Mouse (Mus musculus): Measurements from ENCODE around the gene Fbp2.
A peak's percentile ranks its signal among the peaks of the same experiment; 100 is the strongest.

Fbp2 gene

DNA sequence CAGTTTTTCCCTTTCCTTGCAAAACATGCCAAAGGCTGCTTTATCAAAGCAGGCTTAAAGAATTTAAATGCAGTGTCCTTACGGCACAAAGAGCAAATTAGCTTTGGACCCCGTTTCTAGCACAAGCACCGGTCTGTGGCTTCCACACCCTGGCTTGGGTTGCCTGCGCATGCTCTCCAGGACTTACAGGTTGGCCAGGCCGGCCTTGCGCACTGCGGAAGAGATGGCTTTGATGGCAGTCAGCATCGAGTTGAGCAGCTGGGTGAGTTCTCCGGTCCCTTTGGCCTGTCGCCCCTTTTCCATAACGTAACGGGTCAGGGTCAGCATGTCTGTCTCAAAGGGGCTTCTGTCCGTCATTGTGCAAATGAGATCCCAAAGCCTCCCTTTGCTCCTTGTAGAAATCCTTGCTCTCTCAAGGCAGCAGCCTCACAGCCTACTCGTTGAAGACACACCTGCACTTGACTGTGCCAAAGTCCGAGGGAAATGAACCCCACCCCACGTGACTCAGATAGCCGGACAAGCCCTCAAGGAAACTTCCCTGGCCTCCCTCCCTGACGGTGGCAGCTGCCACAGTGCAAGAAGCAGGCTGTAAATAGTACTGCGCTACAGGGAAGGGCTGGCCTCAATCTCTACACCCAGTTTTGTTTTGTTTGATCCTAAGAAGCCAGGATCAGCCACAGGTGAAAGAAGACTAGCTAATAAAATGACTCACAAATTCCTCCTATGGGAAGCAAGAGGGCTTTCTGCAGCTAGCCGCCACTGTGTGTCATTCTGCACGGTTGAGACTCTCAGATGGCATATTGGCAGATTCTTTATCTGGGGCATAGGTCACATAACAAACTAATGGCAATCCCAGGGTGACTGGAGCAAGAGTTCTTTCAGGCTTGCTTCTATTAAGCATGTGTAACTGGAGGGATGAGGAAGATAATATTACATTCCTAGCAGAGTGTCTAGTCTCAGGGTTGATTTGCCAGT, at the start of gene Fbp2:
Fbp2 (minus strand) TSS at position 482 of the 975 bp plus-strand sequence.
- DNase-seq (ENCODE audit: low read depth, low spot score), result no peak

DNA sequence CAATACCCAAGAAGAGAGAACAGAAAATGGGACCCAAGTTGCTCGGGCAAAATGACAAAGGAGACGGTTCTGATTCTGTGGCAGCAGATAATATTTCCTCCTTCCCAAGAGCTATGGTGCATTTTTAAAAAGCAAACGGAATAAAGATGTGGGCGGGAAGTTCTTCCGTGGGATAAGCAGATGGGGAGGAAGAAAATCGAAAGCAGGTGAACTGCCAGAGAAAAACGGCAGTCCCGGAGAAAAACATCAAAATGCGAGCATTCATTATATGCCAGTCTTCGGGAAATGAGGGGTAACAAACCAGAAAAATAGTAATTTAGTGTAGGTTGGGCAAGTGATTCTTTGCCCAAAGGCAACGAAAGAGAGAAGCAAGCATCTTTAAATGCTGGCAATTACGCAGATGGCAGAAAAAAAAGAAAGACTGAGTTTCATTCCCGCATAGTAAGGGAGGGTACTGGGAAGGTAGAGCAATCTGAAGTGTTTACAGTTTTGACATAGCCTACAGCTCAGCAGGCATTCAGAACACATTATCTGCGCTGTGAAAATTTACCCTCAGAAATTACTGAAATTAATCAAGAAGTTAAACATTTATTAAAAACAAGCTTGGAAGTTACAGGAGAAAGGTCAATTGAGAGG, 49.4 kb upstream of the Fbp2 start:
- peak; percentile 67 for DNase-seq (ENCODE audit: low read depth, low spot score)

- DNase-seq (ENCODE audit: low read depth, low spot score), result no peak
Observed at GRCm38 (mm10) chr13:62901139-62901538, 42.9 kb upstream of the Fbp2 start.

GRCm38 (mm10) chr13:62897927-62898646, 39.9 kb upstream of the Fbp2 start:
- DNase-seq (ENCODE audit: low read depth, low spot score), result peak; percentile 56

GRCm38 (mm10) chr13:62893044-62893842, 35.0 kb upstream of the Fbp2 start:
- no peak for DNase-seq (ENCODE audit: low read depth, low spot score)

DNA sequence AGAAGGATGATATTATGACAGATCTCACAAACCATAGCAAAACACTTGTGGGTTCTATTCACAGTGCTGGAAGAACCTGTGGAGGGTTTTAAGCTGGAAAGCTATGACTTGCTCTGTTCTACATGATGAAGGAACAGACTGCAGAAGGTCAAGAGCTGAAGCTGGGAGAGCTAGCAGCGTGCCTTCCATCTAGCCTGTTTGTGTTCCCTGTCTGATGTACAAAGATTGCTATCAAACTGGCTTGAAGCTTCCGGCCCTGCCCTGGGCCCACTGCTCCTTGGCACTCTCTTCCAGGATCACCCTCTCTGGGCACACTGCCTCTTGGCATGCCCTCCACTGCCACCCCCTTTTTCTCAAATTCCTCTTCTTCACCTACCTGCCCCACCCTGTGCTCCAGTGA, 31.1 kb upstream of the Fbp2 start:
- no peak for DNase-seq (ENCODE audit: low read depth, low spot score)

DNA sequence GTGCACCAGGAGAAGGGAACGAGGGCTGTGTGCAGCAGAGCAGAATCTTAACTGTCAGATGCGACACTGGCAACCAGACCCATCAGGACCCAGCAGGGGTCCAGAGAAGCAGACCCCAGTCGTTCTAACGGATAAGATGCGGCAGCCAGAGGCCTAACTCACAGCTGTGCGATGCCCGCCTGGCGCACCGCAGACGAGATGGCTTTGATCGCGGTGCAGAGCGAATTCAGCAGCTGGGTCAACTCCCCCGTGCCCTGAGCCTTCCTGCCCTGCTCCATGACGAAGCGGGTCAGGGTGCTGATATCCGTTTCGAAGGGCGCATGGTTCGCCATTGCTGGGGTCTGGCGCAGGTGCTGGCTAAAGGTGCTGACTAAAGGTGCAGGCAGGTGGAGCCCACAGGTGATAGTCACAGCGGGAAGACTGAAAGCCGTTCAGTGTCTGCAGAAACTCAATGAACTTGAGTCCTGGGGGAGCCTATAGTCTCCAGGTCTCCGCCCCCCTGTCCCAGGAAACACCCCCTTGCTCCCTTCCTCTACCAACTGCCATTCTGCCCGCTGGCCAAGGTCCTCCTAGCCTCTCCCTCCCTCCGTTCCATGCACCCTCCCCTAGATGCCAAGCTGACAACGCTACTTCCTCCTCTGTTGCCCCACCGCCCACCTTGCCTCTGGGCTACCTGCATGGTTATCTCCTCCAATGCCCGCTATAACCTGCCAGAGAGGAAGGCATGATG, 29.7 kb upstream of the Fbp2 start, which contains the start of gene Fbp1:
Fbp1 (minus strand) TSS at position 571 of the 730 bp plus-strand sequence.
- DNase-seq (ENCODE audit: low read depth, low spot score), result no peak

- DNase-seq (ENCODE audit: low read depth, low spot score), result no peak
Observed at GRCm38 (mm10) chr13:62884536-62884935, 26.3 kb upstream of the Fbp2 start.

DNA sequence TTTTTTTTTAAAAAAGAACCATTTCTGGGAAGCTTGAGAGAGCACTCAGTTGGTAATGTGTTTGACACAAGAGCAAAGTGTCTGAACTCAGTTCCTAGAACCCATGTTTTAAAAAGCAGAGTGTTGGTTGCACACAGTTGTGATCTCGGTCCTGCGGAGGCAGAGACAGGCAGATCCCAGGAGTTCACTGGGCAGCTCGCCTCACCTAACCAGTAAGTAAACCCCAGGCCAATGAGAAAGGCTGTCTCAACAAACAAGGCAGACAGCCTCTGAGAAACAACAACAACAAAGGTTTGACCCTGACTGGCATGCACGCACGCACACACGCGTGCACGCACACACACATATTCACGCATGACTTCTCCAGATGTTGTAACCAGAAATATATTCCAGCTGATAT, 25.7 kb upstream of the Fbp2 start:
- DNase-seq (ENCODE audit: low read depth, low spot score), result no peak

GRCm38 (mm10) chr13:62883436-62883835, 25.2 kb upstream of the Fbp2 start:
- no peak for DNase-seq (ENCODE audit: low read depth, low spot score)

- no peak for DNase-seq (ENCODE audit: low read depth, low spot score)
Observed at GRCm38 (mm10) chr13:62882856-62883255, 24.6 kb upstream of the Fbp2 start.

GRCm38 (mm10) chr13:62881336-62881735, 23.1 kb upstream of the Fbp2 start:
- no peak for DNase-seq (ENCODE audit: low read depth, low spot score)

GRCm38 (mm10) chr13:62879831-62880615, 21.8 kb upstream of the Fbp2 start:
- no peak for DNase-seq (ENCODE audit: low read depth, low spot score)

DNA sequence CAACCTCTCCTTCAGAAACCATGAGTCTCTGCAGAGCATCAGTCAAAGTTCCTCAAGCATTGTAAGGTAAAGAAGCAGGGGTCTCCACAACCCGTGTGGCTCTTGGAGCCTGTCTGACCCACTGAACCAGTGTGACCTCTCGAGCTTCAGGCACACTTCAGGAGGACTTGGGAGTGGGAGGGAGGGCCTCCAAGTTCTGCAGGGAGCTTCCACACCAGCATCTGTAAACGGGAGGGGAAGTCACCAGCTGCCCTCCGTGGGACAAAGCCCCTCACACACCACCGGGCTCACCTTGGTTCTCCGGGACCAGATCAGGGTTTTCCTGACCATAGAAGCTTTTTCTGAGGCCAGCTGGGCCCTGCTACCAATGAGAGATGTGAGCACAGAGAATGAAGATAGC, 21.2 kb upstream of the Fbp2 start:
- no peak for DNase-seq (ENCODE audit: low read depth, low spot score)

GRCm38 (mm10) chr13:62877247-62877646, 19.0 kb upstream of the Fbp2 start:
- no peak for DNase-seq (ENCODE audit: low read depth, low spot score)

DNA sequence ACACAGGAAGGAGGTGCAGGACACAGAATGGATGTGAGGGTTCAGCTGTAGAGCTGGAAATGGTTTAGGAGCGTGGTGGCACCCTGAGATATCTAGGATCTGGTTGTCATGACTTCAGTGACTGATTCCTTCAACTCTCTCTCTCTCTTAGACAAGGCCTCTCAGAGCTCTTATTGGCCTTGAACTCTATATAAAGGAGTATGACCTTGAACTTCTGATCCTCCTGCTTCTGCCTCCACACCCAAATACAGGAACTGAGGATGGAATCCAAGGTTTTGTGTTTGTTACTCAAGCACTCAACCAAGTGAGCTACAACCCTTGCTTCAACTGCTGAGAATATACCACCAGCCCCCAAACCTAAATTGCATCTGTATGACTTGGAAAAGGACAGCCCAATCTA, 17.9 kb upstream of the Fbp2 start:
- DNase-seq (ENCODE audit: low read depth, low spot score), result no peak

DNA sequence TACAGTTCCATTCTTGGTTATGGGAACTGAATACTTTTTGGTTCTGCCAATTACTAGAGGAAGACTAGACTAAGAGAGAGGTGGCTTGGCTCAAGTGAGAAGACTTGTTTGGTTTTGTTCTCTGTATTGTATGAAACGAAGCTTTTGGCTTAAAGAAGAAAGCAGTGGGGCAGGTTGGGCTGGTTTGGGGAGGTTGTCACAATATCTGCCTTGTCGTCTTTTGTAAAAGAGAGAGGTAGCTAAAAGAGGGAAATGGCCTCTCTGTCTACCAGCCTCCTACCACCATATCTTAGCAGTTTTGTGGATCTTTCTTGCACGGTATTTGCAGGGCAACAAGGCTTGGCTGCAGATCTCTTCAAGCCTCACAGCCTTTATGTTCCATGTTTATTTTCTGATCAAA, 14.0 kb upstream of the Fbp2 start:
- no peak for DNase-seq (ENCODE audit: low read depth, low spot score)

DNA sequence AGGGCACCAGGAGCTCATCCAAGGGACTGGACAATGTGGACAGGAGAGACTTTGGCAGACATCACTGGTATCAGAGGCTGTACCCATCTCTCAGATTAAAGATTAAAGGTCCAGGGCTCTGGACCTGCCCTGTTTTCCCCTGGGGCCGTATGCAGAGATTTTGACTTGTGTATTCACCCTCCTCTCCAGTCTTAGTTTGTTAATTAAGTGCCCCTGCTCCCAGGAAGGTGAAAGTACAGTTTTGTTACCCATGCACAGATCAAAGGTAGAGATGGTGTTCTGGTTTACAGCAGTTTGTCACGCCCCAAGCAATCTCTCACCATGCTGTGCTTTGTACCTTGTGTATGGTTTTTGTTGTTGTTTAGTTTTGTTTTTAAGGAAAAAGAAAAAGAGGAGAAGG, 12.4 kb upstream of the Fbp2 start:
- no peak for DNase-seq (ENCODE audit: low read depth, low spot score)

- DNase-seq (ENCODE audit: low read depth, low spot score), result peak; percentile 28
Observed at GRCm38 (mm10) chr13:62866817-62867216, 8.6 kb upstream of the Fbp2 start.
